Mouse (Mus musculus) heart, postnatal 25 days (tissue): ENCODE measurements around the gene Eif2ak2. TPM values are rescaled to one million over a fixed set of nuclear protein-coding genes. Genes with fewer than 3 reads are reported as not detected.
A peak's percentile ranks its signal among the peaks of the same experiment; 100 is the strongest.

Source experiments
- DNase-seq: peaks from one replicate; pipeline ENCODE4 v3.0.0; 2022; ENCODE audit warnings: low spot score
- intact Hi-C: fragments of 180-260 bp; cut with DNase I; formaldehyde crosslinking; loops from one replicate; pipeline ENCODE4 v1.15.1; 2025
- total RNA-seq, 2 experiments: library from RNA; stranded (reverse); gene quantifications; 2 replicates each; pipeline ENCODE4 v1.2.3; 2021

The Eif2ak2 gene
- total RNA-seq, 2 experiments from 2014 or later: 8.5 to 9.7 TPM

DNA sequence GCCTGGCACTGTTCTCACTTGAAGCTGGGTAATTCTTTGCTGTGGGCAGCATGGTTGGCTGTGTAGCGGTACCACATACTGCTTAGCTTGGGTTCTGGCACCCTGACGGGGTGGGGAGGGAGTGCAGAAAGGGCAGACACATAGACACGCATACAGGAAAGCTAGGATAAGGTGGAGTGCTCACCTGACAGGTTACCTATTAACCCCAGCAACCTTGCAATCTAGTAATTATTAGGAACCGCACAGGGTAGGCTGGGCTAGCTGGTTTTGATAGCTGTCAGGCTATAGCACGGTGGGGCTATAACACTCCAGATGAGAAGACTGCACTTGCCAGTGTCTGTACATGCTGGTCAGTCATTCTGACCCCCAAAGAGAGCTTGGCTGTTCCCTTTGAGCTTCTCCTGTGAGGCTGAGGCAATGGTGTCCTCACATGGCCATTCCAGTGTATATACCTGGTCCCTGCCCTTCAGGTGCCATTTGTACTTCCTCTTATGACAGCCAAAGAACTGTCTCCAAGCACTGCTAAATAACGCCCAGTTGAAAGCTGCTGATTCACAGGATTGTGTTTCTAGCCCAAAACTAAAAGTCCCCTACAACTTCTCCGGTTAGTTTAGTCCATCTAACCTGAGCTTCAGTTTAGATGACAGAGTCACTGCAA is 40.0 kb downstream of the Eif2ak2 start:
- no peak for DNase-seq
- intact Hi-C loops: no loop called here

DNA sequence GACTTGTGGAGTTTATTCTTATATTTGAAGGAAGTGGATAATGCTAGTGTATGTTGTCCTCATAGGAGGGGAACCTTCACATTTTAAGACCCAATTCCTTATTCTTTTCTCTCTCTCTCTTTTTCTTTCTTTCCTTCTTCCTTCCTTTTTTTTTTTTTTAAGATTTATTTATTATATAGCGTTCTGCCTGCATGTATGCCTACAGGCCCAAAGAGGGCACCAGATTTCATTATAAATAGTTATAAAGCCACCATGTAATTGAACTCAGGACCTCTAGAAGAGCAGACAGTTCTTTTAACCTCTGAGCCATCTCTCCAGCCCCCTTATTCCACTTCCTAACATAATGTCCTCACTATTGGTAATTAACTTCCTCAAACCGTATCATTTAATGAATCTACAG is 46.3 kb downstream of the Eif2ak2 start:
- intact Hi-C loops: loop anchor here (5.0 kb wide), 3 partner anchors 81 to 101 kb away; partner anchors contain the start of genes Cebpz, Cebpzos, Ndufaf7 and Strn
- DNase-seq: no peak

DNA sequence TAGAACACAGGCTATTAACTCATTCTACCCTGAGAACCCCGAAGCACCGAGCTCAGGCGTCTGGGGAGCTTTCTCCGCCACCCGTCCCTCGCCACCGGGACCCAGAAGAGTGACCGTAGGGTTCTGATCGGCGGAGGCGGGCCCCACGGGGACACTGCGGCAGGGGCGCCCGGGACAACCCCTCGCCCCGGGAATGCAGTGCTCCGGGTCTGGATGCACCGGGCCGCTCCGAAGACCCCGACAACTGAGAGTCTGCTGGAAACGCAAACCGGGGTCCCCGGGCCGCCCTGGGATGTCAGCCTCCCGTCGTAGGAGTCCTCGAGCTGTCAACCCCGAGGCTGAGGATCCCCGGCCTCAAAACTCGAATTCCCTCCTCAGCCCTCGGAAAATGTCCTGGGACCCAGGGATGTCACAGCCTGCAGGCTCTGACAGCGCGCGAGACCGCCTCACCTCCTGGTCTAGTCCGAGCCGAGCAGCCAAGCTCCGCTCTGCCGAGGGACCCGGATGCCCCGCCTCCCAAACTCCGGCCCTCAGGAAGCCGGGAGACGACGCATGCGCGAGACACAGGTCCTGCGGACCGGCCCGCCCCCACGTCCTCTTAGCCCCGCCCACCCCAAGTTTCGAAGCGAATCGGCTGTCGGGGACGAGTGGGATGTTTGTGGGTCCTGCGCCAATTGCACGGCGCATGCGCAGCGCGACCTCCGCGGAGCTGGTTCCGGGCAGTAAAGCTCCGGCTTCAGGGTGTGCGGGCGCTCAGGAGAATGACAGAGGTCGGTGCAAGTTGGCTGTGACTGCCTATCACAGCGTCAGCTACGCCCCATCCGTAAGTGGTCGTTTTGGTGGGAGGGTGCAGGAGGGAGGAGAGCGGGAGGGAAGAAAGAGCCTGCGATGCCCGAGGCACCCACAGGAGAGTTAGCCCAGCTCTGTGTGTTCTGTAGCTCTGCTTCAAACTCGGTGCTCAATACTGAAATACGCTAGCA is 47.2 kb downstream of the Eif2ak2 start, which contains the start of the genes Heatr5b and Gpatch11:
TSS of gene Heatr5b (minus strand) at position 509 of the 980 bp plus-strand sequence.
TSS of gene Gpatch11 (plus strand) at position 712 of the 980 bp plus-strand sequence.
- peak; percentile 94 for DNase-seq
- intact Hi-C loops: loop anchor here (5.0 kb wide), 3 partner anchors 82 to 102 kb away; partner anchors contain the start of genes Cebpz, Cebpzos, Ndufaf7 and Strn

DNA sequence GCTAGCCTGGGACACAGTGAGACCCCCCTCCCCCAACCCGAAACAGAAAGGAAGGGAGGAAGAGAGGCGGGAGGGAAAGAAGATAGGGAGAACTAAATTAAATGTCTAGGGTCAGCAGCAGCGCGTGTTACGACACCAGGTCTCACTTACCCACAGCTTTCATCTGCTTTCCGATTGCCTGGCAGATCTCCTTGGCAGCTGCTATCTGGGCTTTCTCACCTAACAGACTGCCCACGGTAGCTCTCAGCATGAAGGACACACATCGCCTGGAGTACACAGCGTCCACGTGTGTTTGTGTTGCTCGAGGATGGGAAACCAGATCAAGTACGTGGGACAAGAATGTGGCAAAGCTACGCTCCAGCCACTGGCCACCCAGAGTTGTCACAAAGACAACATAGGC is 58.0 kb downstream of the Eif2ak2 start:
- intact Hi-C loops: no loop called here
- no peak for DNase-seq

DNA sequence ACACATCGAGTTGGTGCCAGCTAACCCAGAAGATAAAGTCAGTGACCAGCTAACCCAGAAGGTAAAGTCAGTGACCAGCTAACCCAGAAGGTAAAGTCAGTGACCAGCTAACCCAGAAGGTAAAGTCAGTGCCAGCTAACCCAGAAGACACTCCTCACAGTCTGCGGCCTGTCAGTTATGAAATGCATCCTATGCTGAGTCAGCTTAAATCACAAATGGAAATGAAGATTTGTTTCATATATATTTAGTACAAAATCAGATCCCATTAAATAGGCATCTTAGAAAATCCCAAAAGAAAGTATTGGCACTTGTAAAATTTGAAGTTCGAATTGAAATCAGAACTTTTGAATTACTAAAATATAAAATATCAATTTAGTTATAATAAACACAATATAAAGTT is 72.8 kb downstream of the Eif2ak2 start:
- no peak for DNase-seq
- intact Hi-C loops: no loop called here

DNA sequence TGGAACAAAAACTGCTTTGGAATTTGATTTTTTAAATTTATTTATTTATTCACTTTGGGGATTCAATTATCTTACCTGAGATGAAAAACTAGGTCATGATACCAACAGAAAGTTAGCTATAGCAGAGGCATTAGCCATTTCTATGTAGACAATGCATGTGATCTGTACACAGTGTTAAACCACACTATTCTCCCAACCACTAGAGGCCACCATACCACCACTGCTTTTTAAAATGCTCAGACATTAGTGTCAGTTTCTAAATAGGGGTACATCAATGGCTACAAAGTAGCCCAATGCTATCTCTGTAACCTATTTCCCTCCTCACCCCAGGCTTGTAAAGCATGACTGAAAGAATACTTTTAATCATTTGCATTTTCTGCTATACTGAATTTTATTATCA is 73.4 kb downstream of the Eif2ak2 start:
- DNase-seq: no peak
- intact Hi-C loops: no loop called here

Other genes with a start within 250 kb of the Eif2ak2 start
- 10 to 100 TPM; 23.8 to 25.2 TPM for gene Strn, start 145.4 kb downstream of the Eif2ak2 start, total RNA-seq
- gene Heatr5b, start 47.2 kb downstream of the Eif2ak2 start, total RNA-seq: 10 to 100 TPM; 38.6 to 43.0 TPM
- 10 to 100 TPM; 29.4 to 32.3 TPM for gene Gpatch11, start 47.0 kb downstream of the Eif2ak2 start, total RNA-seq
- gene Sult6b1, start 24.4 kb upstream of the Eif2ak2 start, total RNA-seq: not detected
- gene Cebpzos, start 33.9 kb upstream of the Eif2ak2 start, total RNA-seq: 10 to 100 TPM; 54.9 to 58.6 TPM
- 10 to 100 TPM; 18.9 to 19.2 TPM for gene Cebpz, start 54.5 kb upstream of the Eif2ak2 start, total RNA-seq
- gene Ndufaf7, start 54.6 kb upstream of the Eif2ak2 start, total RNA-seq: 10 to 100 TPM; 47.3 to 48.6 TPM
- 10 to 100 TPM; 16.5 to 19.8 TPM for gene Prkd3, start 138.2 kb upstream of the Eif2ak2 start, total RNA-seq
- 1 to 10 TPM; 5.9 to 7.2 TPM for gene Qpct, start 169.3 kb upstream of the Eif2ak2 start, total RNA-seq